Mouse (Mus musculus) thymus, adult 2 months (tissue): ENCODE measurements at regions not wholly inside any gene's neighbourhood (a gene's known extent, or its start where the extent isn't known, plus 50 kb on each side); places are given as distances from the start of the nearest gene placed in this dataset.

Source experiments
- DNase-seq: peaks from one replicate; pipeline ENCODE4 v3.0.0; 2021
- H3K27ac ChIP-seq: fragments of 200-500 bp; 2 replicates; pipeline ENCODE4 v1.5.1; 2012; ENCODE audit warnings: low read length, control low read depth; ENCODE audit not compliant: control insufficient read depth, insufficient read depth
- H3K27me3 ChIP-seq: fragments of 200-500 bp; 2 replicates; pipeline ENCODE4 v1.6.1; 2012; ENCODE audit warnings: mild to moderate bottlenecking, low read length, moderate library complexity, mixed read lengths; ENCODE audit not compliant: control insufficient read depth, insufficient read depth
- H3K36me3 ChIP-seq: fragments of 200-500 bp; 2 replicates; pipeline ENCODE4 v1.6.1; 2012; ENCODE audit warnings: mild to moderate bottlenecking, low read length, moderate library complexity; ENCODE audit not compliant: control insufficient read depth, insufficient read depth
- H3K4me1 ChIP-seq: fragments of 200-500 bp; replicated peaks from 2 replicates; pipeline ENCODE4 v1.6.1; 2012; ENCODE audit warnings: low read length; ENCODE audit not compliant: control insufficient read depth, insufficient read depth
- H3K4me3 ChIP-seq: fragments of 200-500 bp; 2 replicates; pipeline ENCODE4 v1.5.1; 2012; ENCODE audit warnings: mild to moderate bottlenecking, low read length, control low read depth, moderate library complexity; ENCODE audit not compliant: control insufficient read depth, insufficient read depth
- CTCF ChIP-seq: fragments of 200-500 bp; IDR thresholded peaks from 2 replicates; pipeline ENCODE4 v1.5.1; 2012; ENCODE audit warnings: mild to moderate bottlenecking, control low read depth, low read length, moderate library complexity, borderline replicate concordance; ENCODE audit not compliant: control insufficient read depth, poor library complexity, insufficient read depth; ENCODE audit errors: extremely low read depth
- POLR2A ChIP-seq: fragments of 200-500 bp; IDR thresholded peaks from 2 replicates; pipeline ENCODE4 v1.6.1; 2012; ENCODE audit warnings: mild to moderate bottlenecking, low read length, control low read depth, moderate library complexity; ENCODE audit not compliant: control insufficient read depth, poor library complexity, insufficient read depth; ENCODE audit errors: extremely low read depth
- WGBS: fragments of 180-500 bp; shearing (Covaris S2); methylation state at CpG from one replicate; pipeline ENCODE4 v1.1.7; 2018; 5-methylcytosine and 5-hydroxymethylcytosine counted together

DNA sequence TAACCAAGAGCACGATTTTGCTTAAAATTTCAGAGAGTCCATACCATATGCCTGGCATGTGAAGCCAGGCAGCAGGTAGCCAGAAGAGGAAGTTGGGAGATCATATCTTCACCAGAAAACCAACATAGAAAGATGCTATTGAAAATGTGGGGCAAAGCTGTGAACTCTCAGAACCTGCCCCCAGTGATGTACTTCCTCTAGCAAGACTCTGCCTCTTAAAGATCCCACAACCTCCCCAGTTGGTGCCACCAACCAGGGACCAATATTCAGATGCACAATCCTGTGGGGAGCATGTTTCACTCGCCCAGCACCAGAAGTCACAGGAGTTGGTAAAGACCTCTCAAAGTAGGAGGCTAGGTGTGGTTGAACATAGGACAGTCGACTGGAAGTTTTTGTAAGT lies 52.0 kb upstream of the Rad23b start:
- DNase-seq, result peak; percentile 9
- Histone ChIP-seq H3K4me3 (no peak overlapping the region), H3K27me3 (no peaks in the 10 kb centered on the region), H3K27ac (peak overlapping the region; percentile 53; the same call in 1 of the 2 replicates), H3K4me1 (peaks cover 7% of the 10 kb centered on the region), H3K36me3 (no peaks in the 10 kb centered on the region)
- 35% methylated on average over 3 of the region's 3 CpGs for WGBS
- TF ChIP-seq POLR2A, result no peak
- TF ChIP-seq CTCF, result no peak
